Mouse (Mus musculus) brain, embryonic 14.5 days (tissue): ENCODE measurements around the gene 2410131K14Rik.

ENCODE experiments used
- CTCF ChIP-seq: fragments of 200-500 bp; IDR thresholded peaks from 2 replicates; pipeline ENCODE4 v1.5.1; 2012; ENCODE audit warnings: inconsistent platforms, mild to moderate bottlenecking, moderate library complexity, borderline replicate concordance; ENCODE audit not compliant: insufficient read depth, insufficient read length; ENCODE audit errors: extremely low read depth
- POLR2A ChIP-seq: fragments of 200-500 bp; IDR thresholded peaks from 2 replicates; pipeline ENCODE4 v1.6.1; 2012; ENCODE audit warnings: mild to moderate bottlenecking, inconsistent platforms, borderline replicate concordance; ENCODE audit not compliant: poor library complexity, insufficient read depth, insufficient read length, severe bottlenecking; ENCODE audit errors: extremely low read depth

DNA sequence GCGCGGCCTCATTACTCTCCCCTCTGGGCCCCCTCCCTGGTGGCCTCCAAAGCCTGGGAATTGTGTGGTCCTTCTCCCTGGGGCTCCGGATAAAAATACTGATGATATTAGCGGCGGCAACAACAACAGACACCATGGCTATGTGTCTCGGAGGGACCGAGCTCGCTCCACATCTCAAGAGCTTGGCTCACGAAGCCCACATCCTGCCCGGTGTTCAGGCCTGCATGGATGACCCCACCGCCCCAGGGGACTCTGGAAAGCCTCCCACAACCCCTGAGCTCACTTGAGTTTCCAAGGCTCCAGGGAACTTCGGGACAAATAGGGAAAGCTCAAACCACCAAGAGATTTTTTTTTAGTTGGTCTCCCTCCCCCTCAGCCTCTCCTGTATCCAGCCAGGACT lies 5.4 kb upstream of the 2410131K14Rik start:
- no peak for TF ChIP-seq POLR2A
- TF ChIP-seq CTCF: no peak
